20 mouse cellular contexts compared by ENCODE assay signal in the genomic region with DNA sequence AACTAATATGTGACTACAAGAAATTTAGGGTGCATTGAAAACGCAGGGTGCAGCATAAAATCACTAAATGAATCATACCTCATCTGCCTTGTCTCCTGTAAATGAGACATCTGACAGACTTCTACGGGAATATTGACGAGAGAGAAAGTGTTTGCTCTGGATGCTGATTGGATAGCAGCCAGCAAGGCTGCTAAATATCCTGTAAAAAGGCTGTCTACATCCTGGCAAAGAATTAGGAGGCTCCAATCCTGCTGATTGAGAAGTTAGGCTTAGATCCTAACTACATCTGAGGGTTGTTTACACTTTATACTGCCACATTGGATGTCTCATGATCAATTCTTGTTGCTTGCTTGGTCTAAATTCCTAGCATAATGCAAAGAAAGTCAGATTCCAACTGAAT. TPM values are rescaled to one million over a fixed set of nuclear protein-coding genes. Genes with fewer than 3 reads are reported as not detected.
"Had no signal": no experiment of that assay in that cellular context is flagged by ENCODE, and none has a peak within 500 bp of the region (broad histone marks: within the 10 kb centered on the region; RNA-seq: fewer than 3 reads in every experiment).

No protein-coding gene starts in this region.

- H3K27me3 ChIP-seq: midbrain, embryonic 12.5 days; neural tube, embryonic 12.5 days; stomach, embryonic 15.5 days had no signal

- H3K36me3 ChIP-seq: midbrain, embryonic 10.5 days; midbrain, embryonic 12.5 days; neural tube, embryonic 12.5 days; stomach, embryonic 15.5 days had no signal

- H3K9me3 ChIP-seq: midbrain, embryonic 10.5 days; midbrain, embryonic 12.5 days; neural tube, embryonic 12.5 days; stomach, embryonic 15.5 days had no signal

- H3K9ac ChIP-seq: lung, embryonic 14.5 days; midbrain, embryonic 12.5 days; neural tube, embryonic 12.5 days; stomach, embryonic 15.5 days had no signal

- ATAC-seq: midbrain, embryonic 16.5 days had no signal

- H3K4me1 ChIP-seq: midbrain, embryonic 10.5 days; midbrain, embryonic 12.5 days; neural tube, embryonic 12.5 days; stomach, embryonic 15.5 days had no signal

- DNase-seq: lung, adult 18-20 months; lung, embryonic 14.5 days; lung, postnatal 10 days; lung, postnatal 4 days; midbrain, embryonic 14.5 days; right cerebral cortex, postnatal 14 days; thymus, adult 2 months; thymus, postnatal 25 days; thymus, postnatal 4 days had no signal

- H3K27ac ChIP-seq: midbrain, embryonic 10.5 days; midbrain, embryonic 12.5 days; neural tube, embryonic 12.5 days; stomach, embryonic 15.5 days; stomach, postnatal 0 days had no signal

- H3K4me3 ChIP-seq: midbrain, embryonic 10.5 days; midbrain, embryonic 12.5 days; neural tube, embryonic 12.5 days; stomach, embryonic 15.5 days had no signal

- H3K4me2 ChIP-seq: lung, embryonic 14.5 days; midbrain, embryonic 12.5 days; neural tube, embryonic 12.5 days; stomach, embryonic 15.5 days had no signal

RNA-seq across cellular contexts. Expression of a gene that starts 44.6 kb away (rescaled TPM):
- total RNA-seq: megakaryocyte, adult 5-6 weeks; megakaryocyte-erythroid progenitor cell, adult 5-6 weeks; neutrophil, adult 5-6 weeks had no signal
- polyA plus RNA-seq: spleen, adult 2 months; testis, adult 2 months had no signal
